Mouse (Mus musculus) G1E (cell line): ENCODE measurements around the gene Fam136a. TPM values are rescaled to one million over a fixed set of nuclear protein-coding genes. Genes with fewer than 3 reads are reported as not detected.
A peak's percentile ranks its signal among the peaks of the same experiment; 100 is the strongest.

Experiments
- ATAC-seq: 2 replicates; pipeline ENCODE4 v1.8.0; 2016; ENCODE audit warnings: mild to moderate bottlenecking; ENCODE audit not compliant: insufficient number of reproducible peaks, poor library complexity, low FRiP score, severe bottlenecking; ENCODE audit errors: extremely low read depth
- DNase-seq: peaks from one replicate; pipeline ENCODE4 v3.0.0; 2012; ENCODE audit warnings: low spot score
- H3K27me3 ChIP-seq: 2 replicates; pipeline ENCODE4 v1.6.1; 2012; ENCODE audit warnings: mild to moderate bottlenecking, low read length, inconsistent platforms; ENCODE audit not compliant: insufficient read depth
- H3K36me3 ChIP-seq: replicated peaks from 2 replicates; pipeline ENCODE3; 2012; ENCODE audit warnings: mild to moderate bottlenecking, inconsistent platforms
- H3K4me1 ChIP-seq: 2 replicates; pipeline ENCODE4 v1.6.1; 2012; ENCODE audit warnings: low read depth, low read length, inconsistent platforms, mixed read lengths; ENCODE audit not compliant: insufficient read depth
- H3K4me3 ChIP-seq: 2 replicates; pipeline ENCODE4 v1.5.1; 2012; ENCODE audit warnings: low read depth, mild to moderate bottlenecking, inconsistent platforms, low read length, moderate library complexity, mixed read lengths
- H3K9me3 ChIP-seq: replicated peaks from 2 replicates; pipeline ENCODE4 v1.6.1; 2012; ENCODE audit warnings: inconsistent platforms
- CTCF ChIP-seq: IDR thresholded peaks from 2 replicates; pipeline ENCODE4 v1.5.1; 2012; ENCODE audit warnings: low read depth, low read length, inconsistent platforms, mixed read lengths
- GATA1 ChIP-seq: IDR thresholded peaks from 2 replicates; pipeline ENCODE4 v1.6.1; 2012; ENCODE audit warnings: borderline replicate concordance, low read length, inconsistent platforms, mixed read lengths
- GATA2 ChIP-seq: IDR thresholded peaks from 2 replicates; pipeline ENCODE4 v1.6.1; 2012; ENCODE audit warnings: low read depth, low read length, inconsistent platforms, borderline replicate concordance
- POLR2AphosphoS5 ChIP-seq: IDR thresholded peaks from 2 replicates; pipeline ENCODE4 v1.6.1; 2012; ENCODE audit warnings: low read depth, low read length, inconsistent platforms; ENCODE audit not compliant: insufficient replicate concordance
- TAL1 ChIP-seq: conservative IDR thresholded peaks from 2 replicates; pipeline ENCODE4 v1.6.1; 2012; ENCODE audit warnings: low read depth, low read length, inconsistent platforms, mixed read lengths
- polyA plus RNA-seq: library from polyadenylated mRNA; stranded (reverse); fragments of >175 nt; gene quantifications from 2 replicates; pipeline ENCODE4 v1.2.3, GENCODE M21; 2012
- total RNA-seq, 2 experiments: library from RNA; stranded (forward) in 1 of 2; stranded (reverse) in 1 of 2; fragments of 200-1000 nt in 1 of 2; fragments of >200 nt in 1 of 2; fragmentation: Nextera tagmentation in 1 of 2; gene quantifications; 2 replicates each; pipeline ENCODE4 v1.2.3; 2014 to 2017

Gene Fam136a
- total and polyA plus RNA-seq, 3 experiments = 39.5 to 121 (median 73.4) TPM

- DNase-seq = peak; percentile 6
- ATAC-seq = no peak
- H3K4me3 ChIP-seq = peak overlapping the region; percentile 92
- peaks cover 24% of the 10 kb centered on the region for H3K36me3 ChIP-seq
- H3K4me1 ChIP-seq = peaks cover 37% of the 10 kb centered on the region
- H3K27me3 ChIP-seq = no peaks in the 10 kb centered on the region
- TF ChIP-seq CTCF = no peak
- no peaks in the 10 kb centered on the region for H3K9me3 ChIP-seq
These were observed 39.5 kb downstream of the Fam136a start for GRCm38 (mm10) chr6:86404996-86405395.

DNA sequence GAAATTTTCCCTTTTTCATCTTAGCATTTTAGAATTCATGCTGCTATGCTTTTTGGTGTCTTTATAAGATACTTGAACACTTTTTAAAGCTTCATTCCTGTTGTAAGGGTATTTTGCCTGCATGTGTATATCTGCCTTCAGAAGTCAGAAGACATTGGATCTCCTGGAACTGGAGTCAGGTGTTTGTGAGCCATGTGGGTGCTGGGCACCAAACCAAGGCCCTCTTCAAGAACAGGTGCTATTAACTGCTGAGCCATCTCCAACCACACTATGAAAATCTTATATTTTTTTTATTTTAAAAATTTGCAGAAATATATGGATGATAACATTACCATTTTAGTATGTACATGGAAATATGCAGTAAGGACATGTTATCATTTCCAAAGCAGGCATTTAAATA lies 40.9 kb downstream of the Fam136a start:
- no peak for DNase-seq
- ATAC-seq = no peak
- H3K4me1 ChIP-seq = peaks cover 25% of the 10 kb centered on the region
- H3K4me3 ChIP-seq = no peak overlapping the region
- peaks cover 27% of the 10 kb centered on the region for H3K36me3 ChIP-seq
- no peaks in the 10 kb centered on the region for H3K9me3 ChIP-seq
- no peaks in the 10 kb centered on the region for H3K27me3 ChIP-seq
- no peak for TF ChIP-seq TAL1
- TF ChIP-seq GATA2 = no peak
- no peak for TF ChIP-seq CTCF
- TF ChIP-seq GATA1 = no peak
- no peak for TF ChIP-seq POLR2AphosphoS5

GRCm38 (mm10) chr6:86418711-86419110 lies 53.3 kb downstream of the Fam136a start:
- TF ChIP-seq GATA1 (no peak), CTCF (no peak), GATA2 (no peak), TAL1 (no peak), POLR2AphosphoS5 (no peak)
- Histone ChIP-seq H3K4me3 (no peak overlapping the region), H3K27me3 (no peaks in the 10 kb centered on the region), H3K4me1 (no peaks in the 10 kb centered on the region), H3K9me3 (no peaks in the 10 kb centered on the region), H3K36me3 (peaks cover 84% of the 10 kb centered on the region)
- ATAC-seq = no peak
- DNase-seq = no peak

DNA sequence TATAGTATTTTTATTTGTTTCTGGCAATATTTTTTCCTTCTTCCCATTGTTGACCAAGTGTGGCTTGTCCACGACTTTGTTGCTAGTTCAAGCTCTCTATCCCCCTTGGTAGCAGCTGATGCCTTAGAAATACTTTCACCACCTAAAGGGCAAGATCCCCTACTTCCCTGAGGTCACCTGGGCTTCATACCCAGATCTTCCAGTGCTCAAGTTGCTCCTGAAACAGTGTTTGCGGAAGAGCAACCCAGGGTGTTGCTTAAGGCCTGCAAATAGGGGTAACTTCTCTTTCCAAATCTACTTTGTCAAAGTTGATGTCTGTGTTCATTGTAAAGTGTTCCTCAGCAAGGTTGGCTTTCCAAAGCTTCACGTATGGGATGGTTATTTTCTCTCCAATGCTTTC lies 53.8 kb downstream of the Fam136a start:
- Histone ChIP-seq H3K4me3 (no peak overlapping the region), H3K36me3 (peaks cover 83% of the 10 kb centered on the region), H3K27me3 (no peaks in the 10 kb centered on the region), H3K4me1 (no peaks in the 10 kb centered on the region), H3K9me3 (no peaks in the 10 kb centered on the region)
- ATAC-seq (no peak), DNase-seq (no peak)
- TF ChIP-seq GATA1 = no peak
- no peak for TF ChIP-seq TAL1
- no peak for TF ChIP-seq GATA2
- no peak for TF ChIP-seq POLR2AphosphoS5
- TF ChIP-seq CTCF = no peak

Other genes with a start within 250 kb of the Fam136a start
- 25.6 and 28.8 TPM in 2 replicates for gene Tgfa, start 170.4 kb upstream of the Fam136a start, total RNA-seq (2014; fragmentation: Nextera tagmentation)
- gene Tgfa, start 170.4 kb upstream of the Fam136a start, total RNA-seq (2017) = 13.3 and 13.9 TPM in 2 replicates
- gene Tgfa, start 170.4 kb upstream of the Fam136a start, polyA plus RNA-seq = 30.6 and 32.5 TPM in 2 replicates
- 114 and 123 TPM in 2 replicates for gene Snrpg, start 5.7 kb downstream of the Fam136a start, total RNA-seq (2014; fragmentation: Nextera tagmentation)
- gene Snrpg, start 5.7 kb downstream of the Fam136a start, total RNA-seq (2017) = 111 and 130 TPM in 2 replicates
- 24.8 and 25.1 TPM in 2 replicates for gene Snrpg, start 5.7 kb downstream of the Fam136a start, polyA plus RNA-seq
- 55.5 and 72.3 TPM in 2 replicates for gene Pcyox1, start 31.5 kb downstream of the Fam136a start, total RNA-seq (2014; fragmentation: Nextera tagmentation)
- gene Pcyox1, start 31.5 kb downstream of the Fam136a start, total RNA-seq (2017) = 31.4 and 44.7 TPM in 2 replicates
- 41.4 and 44.9 TPM in 2 replicates for gene Pcyox1, start 31.5 kb downstream of the Fam136a start, polyA plus RNA-seq
- gene Tia1, start 38.6 kb downstream of the Fam136a start, total RNA-seq (2014; fragmentation: Nextera tagmentation) = 141 and 165 TPM in 2 replicates
- 82.2 and 84.0 TPM in 2 replicates for gene Tia1, start 38.6 kb downstream of the Fam136a start, total RNA-seq (2017)
- 20.1 and 25.4 TPM in 2 replicates for gene Tia1, start 38.6 kb downstream of the Fam136a start, polyA plus RNA-seq
- not detected in 2 replicates for gene Gm44790, start 61.0 kb downstream of the Fam136a start, total RNA-seq (2014; fragmentation: Nextera tagmentation)
- gene Gm44790, start 61.0 kb downstream of the Fam136a start, total RNA-seq (2017) = 0.87 TPM in 1 of 2 replicates, not detected in the other
- gene Gm44790, start 61.0 kb downstream of the Fam136a start, polyA plus RNA-seq = 0.78 TPM in 1 of 2 replicates, not detected in the other
- gene C87436, start 72.7 kb downstream of the Fam136a start, total RNA-seq (2014; fragmentation: Nextera tagmentation) = 33.0 and 37.6 TPM in 2 replicates
- 22.3 and 23.2 TPM in 2 replicates for gene C87436, start 72.7 kb downstream of the Fam136a start, total RNA-seq (2017)
- gene C87436, start 72.7 kb downstream of the Fam136a start, polyA plus RNA-seq = 4.4 and 7.0 TPM in 2 replicates
- 190 and 191 TPM in 2 replicates for gene Pcbp1, start 160.7 kb downstream of the Fam136a start, total RNA-seq (2014; fragmentation: Nextera tagmentation)
- 94.9 and 101 TPM in 2 replicates for gene Pcbp1, start 160.7 kb downstream of the Fam136a start, total RNA-seq (2017)
- gene Pcbp1, start 160.7 kb downstream of the Fam136a start, polyA plus RNA-seq = 1,039 and 1,367 TPM in 2 replicates